Mouse (Mus musculus) right cerebral cortex, postnatal 14 days (tissue): ENCODE data around the gene Prdx5.

Source experiments
- DNase-seq: peaks from one replicate; pipeline ENCODE4 v3.0.0; 2022

Gene Prdx5

DNA sequence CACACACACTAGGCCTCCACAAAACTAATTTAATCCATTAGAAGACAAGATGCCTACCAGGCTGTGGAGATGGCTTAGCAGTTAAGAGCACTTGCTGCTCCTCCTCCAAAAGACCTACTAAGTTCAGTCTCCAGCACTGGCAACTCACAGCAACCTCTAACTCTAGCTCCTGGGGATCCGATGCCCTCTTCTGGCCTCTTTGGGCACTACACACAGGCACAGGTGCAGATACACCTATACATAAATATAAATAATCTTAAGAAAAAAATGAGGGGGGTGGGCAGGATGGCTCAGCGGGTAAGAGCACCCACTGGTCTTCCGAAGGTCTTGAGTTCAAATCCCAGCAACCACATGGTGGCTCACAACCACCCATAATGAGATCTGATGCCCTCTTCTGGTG is 26.4 kb upstream of the Prdx5 start:
- DNase-seq, result no peak

DNA sequence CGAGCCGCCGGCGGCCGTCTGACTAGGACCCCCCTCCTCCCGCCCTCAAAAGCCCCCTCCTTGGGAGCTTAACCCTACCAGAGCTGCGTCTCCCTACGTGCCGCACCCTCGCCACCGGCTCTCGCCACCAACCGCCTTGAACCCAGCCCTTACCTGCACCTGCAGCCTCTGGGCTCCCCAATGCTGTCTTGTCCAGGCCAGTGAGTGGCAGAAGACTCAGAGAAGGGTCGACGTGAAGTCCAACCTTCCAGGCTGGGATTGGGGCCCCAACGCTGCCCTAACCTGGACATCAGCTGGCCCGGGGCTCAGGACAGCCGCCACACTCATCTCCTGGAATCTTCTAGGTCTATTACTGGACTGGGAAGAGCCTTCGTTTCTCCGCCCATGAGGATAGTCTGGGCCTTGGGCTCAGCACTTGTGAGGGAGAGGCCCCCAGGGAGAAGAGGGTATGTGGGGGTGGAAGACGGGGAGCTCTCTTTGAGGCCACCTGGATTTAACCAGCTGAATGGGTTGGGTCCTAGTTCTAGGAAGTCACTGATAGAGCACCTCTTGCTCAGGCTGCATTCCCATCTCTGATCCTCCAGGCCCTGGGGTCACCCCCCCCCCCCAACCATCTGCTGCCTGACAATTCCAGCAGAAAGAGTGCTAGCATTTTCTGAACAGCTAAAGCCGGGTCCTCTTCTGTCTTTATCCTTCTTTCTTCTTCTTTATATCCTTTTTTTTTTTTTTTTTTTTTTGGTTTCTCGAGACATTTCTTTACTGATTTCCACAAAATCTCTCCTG is 24.5 kb upstream of the Prdx5 start, which contains the start of gene Kcnk4:
Gene Kcnk4, minus strand, starts transcription at position 321 of the 783 bp plus-strand sequence.
- no peak for DNase-seq

DNA sequence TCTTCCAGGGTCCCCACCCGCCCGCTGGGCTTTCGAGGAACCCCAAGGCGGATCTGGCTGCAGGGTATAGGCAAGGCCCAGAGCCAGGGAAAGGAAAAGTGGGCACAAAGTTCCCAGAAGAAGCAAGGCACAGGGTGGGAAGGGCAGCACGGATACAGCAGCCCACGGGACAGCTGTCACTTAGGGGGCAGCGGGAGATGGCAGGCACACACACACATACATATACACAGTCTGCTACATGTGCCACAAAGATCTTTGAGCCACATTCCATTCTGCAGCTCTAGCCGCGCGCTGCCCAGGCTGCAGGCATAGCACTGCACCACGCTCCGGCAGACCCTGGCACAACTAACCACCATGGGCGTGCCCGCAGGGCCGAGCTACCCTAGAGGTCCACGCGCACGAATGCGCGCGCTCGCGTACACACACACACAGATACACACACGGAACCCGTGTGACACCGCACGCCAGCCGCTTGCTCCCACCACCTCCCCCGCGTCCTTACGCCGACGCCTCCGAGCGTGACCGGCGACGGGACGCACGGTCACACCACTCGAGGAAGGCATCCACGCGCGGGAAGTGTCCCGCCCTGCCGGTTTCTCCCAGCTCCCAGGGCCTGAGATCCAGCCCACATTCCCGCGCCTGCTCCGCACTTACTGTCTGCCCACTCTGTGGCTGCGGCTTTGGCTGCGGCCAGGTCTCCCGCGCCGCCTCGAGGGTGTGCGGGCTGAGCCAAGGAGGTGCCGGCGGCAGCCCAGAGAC is 23.7 kb upstream of the Prdx5 start:
- peak; percentile 65 for DNase-seq

DNA sequence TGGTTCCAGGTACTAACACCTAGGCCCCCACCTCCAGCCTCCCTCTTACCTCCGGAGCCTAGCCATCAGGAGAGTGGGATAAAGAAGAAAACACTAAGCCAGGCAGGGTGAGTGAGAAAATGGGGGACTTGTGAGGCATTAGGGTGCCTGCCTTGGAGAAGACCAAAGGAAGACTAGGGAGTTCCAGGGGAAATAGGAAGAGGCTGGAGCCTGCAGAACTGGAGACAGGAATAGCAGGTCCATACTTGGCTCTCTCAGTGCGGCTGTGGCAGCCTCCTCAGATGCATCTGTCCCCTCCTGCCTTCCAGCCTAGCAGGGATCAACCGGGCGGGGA is 23.2 kb upstream of the Prdx5 start:
- no peak for DNase-seq

DNA sequence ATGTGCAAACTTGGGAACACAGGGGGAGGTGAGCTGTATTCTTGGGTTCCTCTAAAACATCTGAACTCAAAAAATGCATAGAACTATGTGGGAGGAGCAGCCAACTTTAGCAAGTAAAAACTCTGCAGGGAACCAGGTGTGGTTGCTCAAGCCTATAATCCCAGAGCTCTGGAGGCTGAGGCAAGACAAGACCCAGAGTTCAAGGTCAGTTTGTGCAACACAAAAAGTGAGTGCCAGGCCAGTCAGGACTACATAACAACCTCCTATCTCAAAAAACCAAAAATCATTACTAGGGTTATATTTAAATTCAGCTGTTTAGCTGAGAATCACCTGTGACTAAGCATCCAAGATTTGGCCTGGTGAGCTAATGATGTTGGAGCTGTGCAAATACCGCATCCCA is 22.1 kb upstream of the Prdx5 start:
- no peak for DNase-seq

DNA sequence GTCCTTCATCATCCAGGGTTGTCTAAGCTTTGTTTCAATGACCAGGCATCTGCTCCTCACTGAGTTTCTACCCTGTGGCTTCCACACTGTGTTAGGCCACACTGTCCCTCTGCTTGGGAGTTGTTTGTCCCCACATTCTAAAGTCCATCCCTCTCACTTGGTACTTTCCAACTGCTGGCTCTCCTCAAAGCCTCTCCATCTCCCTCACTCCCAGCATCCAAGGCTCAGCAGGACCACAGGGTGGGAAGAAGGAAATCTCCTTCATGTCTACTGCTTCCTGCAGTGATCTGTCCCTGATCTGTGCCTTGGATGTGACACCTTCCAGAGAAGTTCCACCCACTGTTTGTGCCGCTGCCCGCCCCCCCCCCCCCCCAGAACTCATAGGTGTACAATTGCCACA is 21.1 kb upstream of the Prdx5 start:
- DNase-seq, result no peak

DNA sequence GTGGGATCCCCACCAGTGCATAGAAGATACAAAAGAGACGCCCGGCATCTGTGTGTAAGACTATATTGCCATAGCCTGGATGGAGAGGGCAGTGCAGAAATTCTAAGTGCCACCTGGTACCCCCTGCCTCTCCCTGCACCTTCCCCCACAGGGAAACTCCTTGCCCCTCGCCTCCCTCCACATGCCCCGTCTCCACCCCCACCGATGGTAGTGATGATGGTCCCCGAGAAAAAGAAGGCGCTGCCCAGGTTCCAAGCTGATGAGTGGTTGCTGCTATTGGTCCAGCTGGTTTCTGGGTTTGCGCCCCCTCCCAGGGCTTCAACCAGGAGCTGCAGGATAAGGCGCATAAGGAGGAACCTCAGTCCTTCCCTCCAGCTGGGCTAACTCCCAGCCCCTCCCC is 18.2 kb upstream of the Prdx5 start:
- DNase-seq, result no peak

DNA sequence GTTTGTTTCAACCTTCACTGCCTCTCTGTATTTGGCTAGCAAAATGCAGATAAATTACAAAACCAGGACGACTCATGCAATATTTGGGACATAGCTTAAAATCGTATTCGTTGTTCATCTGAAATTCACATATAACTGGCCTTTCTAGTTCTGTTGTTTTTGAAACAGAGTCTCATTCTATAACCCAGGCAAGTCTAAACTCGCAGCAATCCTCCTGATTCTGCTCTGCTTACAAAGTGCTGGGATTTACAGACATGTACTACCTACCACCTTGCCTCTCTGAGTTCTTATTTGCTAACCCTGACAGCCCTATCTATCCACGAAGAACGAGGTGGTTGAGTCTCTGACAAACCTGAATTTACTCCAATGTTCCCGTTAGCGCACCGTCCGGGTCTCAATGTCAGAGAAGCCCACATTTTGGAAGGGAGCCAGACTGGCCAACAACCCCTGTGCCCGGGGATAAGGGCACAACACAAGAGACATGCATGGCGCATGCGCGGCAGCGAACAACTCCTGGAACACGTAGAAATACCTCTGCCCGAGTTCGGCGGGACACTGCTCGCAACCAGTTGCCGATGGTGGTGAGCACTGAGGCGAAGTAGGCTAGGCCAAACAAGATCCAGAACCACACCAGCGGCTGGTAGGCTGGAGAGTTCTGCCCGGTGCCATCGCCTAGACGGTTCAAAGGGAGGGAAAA is 16.8 kb upstream of the Prdx5 start:
- no peak for DNase-seq

DNA sequence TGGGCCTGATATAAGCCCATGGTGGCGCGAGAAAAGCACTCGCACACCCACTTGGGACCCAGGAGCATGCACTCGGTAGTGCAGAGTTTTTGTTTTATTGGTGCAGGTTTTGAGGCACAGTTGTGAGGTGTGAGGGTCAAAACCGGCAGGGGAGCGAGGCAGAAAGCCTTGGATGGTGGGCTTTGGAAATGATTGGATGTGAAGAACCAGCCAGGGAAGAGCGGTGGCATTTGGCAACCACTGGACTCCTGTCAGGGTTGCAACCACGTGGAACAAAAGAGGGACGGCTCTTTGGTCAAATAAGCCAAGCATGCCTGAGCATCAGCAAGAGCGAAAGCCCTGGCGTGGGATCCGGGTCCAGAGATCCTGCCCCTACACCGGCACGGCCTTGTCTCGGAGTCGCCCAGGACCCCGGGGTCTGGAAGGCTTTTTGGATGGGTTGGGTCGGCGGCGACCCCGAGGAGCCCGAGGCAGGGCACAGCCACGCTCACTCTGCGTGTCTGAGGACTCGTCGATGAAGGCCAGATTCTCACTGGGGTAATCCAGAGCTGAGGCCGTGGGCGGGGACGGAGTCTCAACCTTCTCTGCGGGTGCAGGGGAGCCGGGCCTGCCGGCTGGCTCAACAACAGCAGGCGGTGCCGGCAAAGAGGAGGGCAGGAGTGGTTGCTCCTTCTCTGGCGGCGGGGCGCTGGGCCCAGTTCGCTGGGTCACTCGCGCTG is 15.9 kb upstream of the Prdx5 start:
- no peak for DNase-seq

DNA sequence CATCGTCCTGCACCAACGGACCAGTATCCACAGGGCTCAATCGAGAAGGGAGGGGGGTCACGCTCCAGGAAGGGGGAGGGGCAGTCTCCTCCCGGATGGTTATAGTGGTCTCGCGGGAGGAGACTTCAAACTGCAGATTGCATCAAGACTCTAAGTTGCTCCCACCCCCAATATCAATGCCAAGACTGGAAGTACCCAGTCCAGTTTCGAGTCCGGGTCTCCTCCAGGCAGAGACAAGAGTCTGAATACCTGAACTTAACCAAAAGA is 15.3 kb upstream of the Prdx5 start, which contains the start of gene Catsperz:
Gene Catsperz, minus strand, starts transcription at position 74 of the 267 bp plus-strand sequence.
- no peak for DNase-seq

- peak; percentile 90 for DNase-seq
Observed at GRCm38 (mm10) chr19:6924461-6925306, 14.8 kb upstream of the Prdx5 start.

- DNase-seq, result no peak
Observed at GRCm38 (mm10) chr19:6922901-6923735, 13.2 kb upstream of the Prdx5 start.

GRCm38 (mm10) chr19:6921647-6922567 is 12.0 kb upstream of the Prdx5 start, which contains the start of gene Esrra:
Gene Esrra (minus strand): TSS chr19:6921813.
- DNase-seq, result peak; percentile 100

DNA sequence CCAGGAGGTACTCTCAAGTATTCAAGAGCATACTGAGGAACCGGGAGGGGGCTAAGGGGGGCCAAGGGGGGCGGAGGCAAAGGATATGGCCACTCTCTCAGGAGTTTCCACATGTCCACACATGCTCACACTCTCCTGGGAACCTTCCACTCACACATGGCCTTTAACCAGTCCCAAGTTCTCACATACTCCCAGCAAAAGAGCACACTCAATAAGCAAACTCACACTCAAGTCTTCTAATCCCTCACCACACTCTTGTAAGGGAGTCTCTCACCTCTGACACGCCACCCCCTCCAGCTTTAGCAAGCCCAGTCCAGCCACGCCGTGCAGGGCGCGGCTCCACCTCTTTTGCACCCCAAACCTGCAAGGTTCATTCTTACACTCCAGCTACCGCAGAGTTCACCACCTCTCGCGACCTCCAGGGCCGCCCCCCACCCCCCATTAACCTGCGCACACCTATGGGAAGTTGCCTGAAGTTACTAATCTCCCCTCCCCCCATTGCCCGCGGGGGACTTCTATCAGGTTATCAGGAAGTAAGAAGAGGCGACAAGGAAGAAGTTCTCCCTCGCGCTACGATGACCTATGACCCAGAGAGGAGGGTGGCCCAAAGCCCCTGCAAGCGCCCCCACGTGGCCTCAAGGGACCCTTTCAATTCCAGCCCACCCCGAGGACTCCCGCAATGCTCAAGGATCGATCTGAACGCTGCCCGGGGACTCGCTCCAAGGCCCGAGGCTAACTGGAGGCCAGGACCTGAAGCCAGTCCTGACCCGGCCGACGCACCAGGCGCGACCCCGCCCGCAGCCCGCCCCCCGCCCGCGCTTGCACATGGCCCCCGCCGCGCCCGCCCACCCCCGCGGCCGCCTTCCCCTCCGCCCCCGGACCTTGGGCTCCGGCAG is 11.1 kb upstream of the Prdx5 start:
- DNase-seq, result peak; percentile 52

DNA sequence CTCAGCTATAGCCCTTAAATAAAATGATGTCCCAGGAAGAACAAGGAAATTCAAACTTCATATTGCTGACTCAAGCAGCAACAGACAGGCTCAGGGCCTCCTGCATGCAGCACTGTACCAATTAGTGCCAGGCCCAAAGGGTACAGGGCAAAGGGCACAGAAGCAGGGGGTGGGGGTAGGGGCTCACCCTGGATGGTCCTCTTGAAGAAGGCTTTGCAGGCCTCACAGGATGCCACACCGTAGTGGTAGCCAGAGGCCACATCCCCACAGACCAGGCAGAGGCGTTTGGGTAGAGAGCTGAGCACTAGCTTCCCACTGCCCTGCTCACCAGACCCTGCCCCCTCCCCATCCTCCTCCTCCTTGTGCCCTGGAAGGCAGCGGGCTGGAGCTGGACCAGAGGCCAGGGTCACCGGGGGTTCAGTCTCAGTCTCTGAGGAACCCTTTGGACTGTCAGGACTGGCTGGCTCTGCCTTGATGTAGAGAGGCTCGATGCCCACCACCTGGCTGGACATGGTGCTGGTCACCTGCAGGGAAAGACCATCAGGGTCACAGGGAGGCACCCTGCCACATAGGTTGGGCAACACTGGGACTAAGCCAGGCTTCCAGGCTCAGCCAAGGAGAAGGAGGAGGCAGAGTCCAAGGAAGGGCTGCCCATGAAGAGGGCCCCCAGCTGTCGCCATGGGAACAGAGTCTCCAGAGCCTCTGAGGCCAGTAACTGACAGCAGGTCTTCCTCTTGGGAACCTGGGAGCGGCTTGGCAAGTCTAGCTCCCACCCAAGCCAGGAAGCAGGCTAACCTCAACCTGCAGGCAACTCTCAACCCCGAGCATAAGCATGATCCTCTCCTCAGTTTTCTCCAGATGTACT is 10.2 kb upstream of the Prdx5 start:
- no peak for DNase-seq

- DNase-seq, result no peak
Observed at GRCm38 (mm10) chr19:6919431-6919830, 9.5 kb upstream of the Prdx5 start.

DNA sequence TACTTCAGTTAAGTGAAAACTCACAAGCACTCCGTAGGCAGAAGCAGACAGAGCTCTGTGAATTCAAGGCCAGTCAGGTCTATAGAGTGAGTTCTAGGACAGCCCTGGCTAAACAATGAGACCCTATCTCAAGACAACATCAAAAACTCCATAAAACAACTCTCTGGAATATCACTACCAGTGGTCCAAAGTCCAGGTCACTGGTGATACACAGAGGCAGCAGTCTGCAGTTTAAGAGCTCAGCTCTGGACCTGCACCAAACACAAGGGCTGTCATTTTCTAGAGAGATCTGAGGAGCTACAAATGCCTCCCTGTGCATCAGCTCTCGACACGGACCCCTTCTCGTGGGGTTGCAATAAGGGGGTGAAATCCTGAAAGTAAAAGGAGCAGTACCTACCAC is 8.4 kb upstream of the Prdx5 start:
- no peak for DNase-seq

DNA sequence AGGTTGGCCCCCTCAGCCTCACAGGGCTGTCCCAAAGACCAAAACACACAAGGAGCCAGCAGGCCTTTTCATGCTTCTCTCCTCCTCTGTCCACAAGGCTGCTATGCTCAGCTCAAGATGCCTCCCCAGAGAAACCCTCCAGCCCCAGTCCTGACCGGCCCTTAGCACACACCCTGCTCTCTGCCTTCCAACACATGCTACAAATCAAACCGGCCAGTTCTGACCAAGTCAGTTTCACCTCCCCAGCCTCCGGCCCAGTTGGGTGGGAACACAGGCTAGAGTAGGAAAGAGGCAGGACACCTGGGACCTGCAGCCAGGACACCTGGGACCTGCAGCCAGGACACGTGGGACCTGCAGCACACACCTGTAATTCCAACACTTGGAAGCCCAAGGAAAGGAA is 6.6 kb upstream of the Prdx5 start:
- DNase-seq, result no peak
